ENCODE assay signal across 17 mouse cellular contexts in genomic region chr2:166303854-166304253, GRCm38 (mm10).
DNase-seq lines count a peak whose midpoint lies in the region; ATAC-seq lines count a peak whose summit lies in the region.
"Had no signal": no experiment of that assay in that cellular context is flagged by ENCODE, and none has a peak within 500 bp of the region (broad histone marks: within the 10 kb centered on the region; RNA-seq: fewer than 3 reads in every experiment).

No protein-coding gene starts in this region.

- no peak overlapping the region for H3K4me3 ChIP-seq in heart, embryonic 13.5 days
- no peak overlapping the region for H3K4me3 ChIP-seq in embryonic facial prominence, embryonic 10.5 days
- H3K4me3 ChIP-seq: embryonic facial prominence, embryonic 12.5 days; hindbrain, embryonic 15.5 days; liver, embryonic 15.5 days; midbrain, embryonic 13.5 days had no signal

- H3K9ac ChIP-seq in heart, embryonic 13.5 days: peak overlapping the region; percentile 30; the same call in 1 of the 2 replicates
- H3K9ac ChIP-seq: embryonic facial prominence, embryonic 12.5 days; hindbrain, embryonic 15.5 days; liver, embryonic 15.5 days; midbrain, embryonic 13.5 days had no signal

- H3K4me2 ChIP-seq in heart, embryonic 13.5 days: no peak overlapping the region
- H3K4me2 ChIP-seq: embryonic facial prominence, embryonic 12.5 days; hindbrain, embryonic 15.5 days; liver, embryonic 15.5 days; midbrain, embryonic 13.5 days had no signal

- WGBS in heart, embryonic 13.5 days: 62% methylated on average over 2 of the region's 2 CpGs
- WGBS in embryonic facial prominence, embryonic 10.5 days: 75% methylated on average over 2 of the region's 2 CpGs

- H3K27me3 ChIP-seq in heart, embryonic 13.5 days (replicated peaks): no peaks in the 10 kb centered on the region
- no peaks in the 10 kb centered on the region for H3K27me3 ChIP-seq in embryonic facial prominence, embryonic 10.5 days (replicated peaks; ENCODE audit: low read depth, poor library complexity, severe bottlenecking)
- H3K27me3 ChIP-seq: embryonic facial prominence, embryonic 12.5 days; hindbrain, embryonic 15.5 days; liver, embryonic 15.5 days had no signal

- no peaks in the 10 kb centered on the region for H3K9me3 ChIP-seq in heart, embryonic 13.5 days
- H3K9me3 ChIP-seq in embryonic facial prominence, embryonic 10.5 days: peaks cover 4% of the 10 kb centered on the region; the same call in 1 of the 2 replicates
- H3K9me3 ChIP-seq: embryonic facial prominence, embryonic 12.5 days; hindbrain, embryonic 15.5 days; liver, embryonic 15.5 days; midbrain, embryonic 13.5 days had no signal

- no peaks in the 10 kb centered on the region for H3K36me3 ChIP-seq in heart, embryonic 13.5 days
- H3K36me3 ChIP-seq in embryonic facial prominence, embryonic 10.5 days (replicated peaks): no peaks in the 10 kb centered on the region
- H3K36me3 ChIP-seq: embryonic facial prominence, embryonic 12.5 days; hindbrain, embryonic 15.5 days; liver, embryonic 15.5 days; midbrain, embryonic 13.5 days had no signal

- DNase-seq in heart, postnatal 14 days: no peak
- DNase-seq in 3T3-L1 (ENCODE audit: low read depth, low spot score) (peak; percentile 21), MN1 (ENCODE audit: low spot score) (peak; percentile 30)
- no peak for DNase-seq in embryonic facial prominence, embryonic 10.5 days (ENCODE audit: low spot score)
- DNase-seq in right cerebral cortex, adult 18-20 months: no peak
- DNase-seq in left cerebral cortex, postnatal 36 days (ENCODE audit: low spot score in 2 of 2): no peak
- DNase-seq: adrenal gland, postnatal 14 days; gastrocnemius, postnatal 10 days; kidney, adult 2 months; kidney, postnatal 25 days; thymus, postnatal 4 days had no signal

- H3K27ac ChIP-seq in heart, embryonic 13.5 days (replicated peaks): no peak overlapping the region
- peak overlapping the region; percentile 49 for H3K27ac ChIP-seq in embryonic facial prominence, embryonic 10.5 days (replicated peaks)
- H3K27ac ChIP-seq: hindbrain, embryonic 15.5 days; liver, embryonic 15.5 days; macrophage; midbrain, embryonic 13.5 days had no signal

- H3K4me1 ChIP-seq in heart, embryonic 13.5 days: peaks cover 37% of the 10 kb centered on the region
- H3K4me1 ChIP-seq in embryonic facial prominence, embryonic 10.5 days: peaks cover 47% of the 10 kb centered on the region
- H3K4me1 ChIP-seq: liver, embryonic 15.5 days had no signal

- intact Hi-C loops in heart, postnatal 14 days (cut with DNase I): no loop called here
- intact Hi-C loops in left cerebral cortex, postnatal 36 days (cut with DNase I): no loop called here

- ATAC-seq in heart, embryonic 13.5 days (ENCODE audit: extremely low read depth, insufficient number of reproducible peaks, low FRiP score, low TSS enrichment): no peak
- ATAC-seq: midbrain, embryonic 13.5 days had no signal

Comparison
In these comparisons a context has a peak if more than half of its experiments do, and no peak if none do; other contexts are left out.
1. DNase-seq: peak in 3T3-L1 (single experiment) and MN1 (single experiment); none in heart, postnatal 14 days (0 of 2), embryonic facial prominence, embryonic 10.5 days (single experiment), right cerebral cortex, adult 18-20 months (single experiment) and left cerebral cortex, postnatal 36 days (0 of 2).